Mouse (Mus musculus): ENCODE data around the gene Gm5849. TPM values are rescaled to one million over a fixed set of nuclear protein-coding genes. Genes with fewer than 3 reads are reported as not detected.

The Gm5849 gene
- not detected in 2 replicates for polyA plus RNA-seq (2015; fragmentation: Nextera tagmentation; extraction: Ambion mirVana)

GRCm38 (mm10) chr3:90777776-90778175 lies at the start of gene Gm5849:
Gene Gm5849, minus strand, starts transcription at chr3:90777876.

GRCm38 (mm10) chr3:90726606-90727005 lies 51.1 kb downstream of the Gm5849 start, which contains the start of gene Pglyrp4:
Gene Pglyrp4, plus strand, starts transcription at chr3:90726906.

Other genes starting within 250 kb of the Gm5849 start
- 130 and 181 TPM in 2 replicates for gene S100a16, start 240.6 kb downstream of the Gm5849 start, polyA plus RNA-seq (2015; fragmentation: Nextera tagmentation; extraction: Ambion mirVana)
- 1.2 TPM in 2 replicates for gene S100a3, start 217.3 kb downstream of the Gm5849 start, polyA plus RNA-seq (2015; fragmentation: Nextera tagmentation; extraction: Ambion mirVana)
- not detected in 2 replicates for gene S100a2, start 187.6 kb downstream of the Gm5849 start, polyA plus RNA-seq (2015; fragmentation: Nextera tagmentation; extraction: Ambion mirVana)
- not detected in 2 replicates for gene Gm42674, start 176.0 kb downstream of the Gm5849 start, polyA plus RNA-seq (2015; fragmentation: Nextera tagmentation; extraction: Ambion mirVana)
- gene S100a4, start 174.1 kb downstream of the Gm5849 start, polyA plus RNA-seq (2015; fragmentation: Nextera tagmentation; extraction: Ambion mirVana), result 14.1 and 14.6 TPM in 2 replicates
- not detected in 2 replicates for gene S100a5, start 169.4 kb downstream of the Gm5849 start, polyA plus RNA-seq (2015; fragmentation: Nextera tagmentation; extraction: Ambion mirVana)
- gene S100a6, start 165.0 kb downstream of the Gm5849 start, polyA plus RNA-seq (2015; fragmentation: Nextera tagmentation; extraction: Ambion mirVana), result 205 and 259 TPM in 2 replicates
- not detected in 2 replicates for gene S100a7a, start 123.9 kb downstream of the Gm5849 start, polyA plus RNA-seq (2015; fragmentation: Nextera tagmentation; extraction: Ambion mirVana)
- 18.5 and 28.7 TPM in 2 replicates for gene S100a8, start 108.9 kb downstream of the Gm5849 start, polyA plus RNA-seq (2015; fragmentation: Nextera tagmentation; extraction: Ambion mirVana)
- 8.7 and 17.2 TPM in 2 replicates for gene S100a9, start 82.2 kb downstream of the Gm5849 start, polyA plus RNA-seq (2015; fragmentation: Nextera tagmentation; extraction: Ambion mirVana)
- 0.15 TPM in 1 of 2 replicates, not detected in the other for gene Pglyrp4, start 51.0 kb downstream of the Gm5849 start, polyA plus RNA-seq (2015; fragmentation: Nextera tagmentation; extraction: Ambion mirVana)